Mouse (Mus musculus) kidney, adult 2 months (tissue): Measurements from ENCODE around the gene Ino80b.

Experiments used
- CTCF ChIP-seq: fragments of 200-500 bp; conservative IDR thresholded peaks from 2 replicates; pipeline ENCODE4 v1.5.1; 2011; ENCODE audit warnings: low read depth, mild to moderate bottlenecking, control low read depth, low read length, moderate library complexity, mixed read lengths; ENCODE audit not compliant: insufficient read depth, insufficient read length
- POLR2A ChIP-seq: fragments of 200-500 bp; IDR thresholded peaks from one replicate; pipeline ENCODE4 v1.6.1; 2011; ENCODE audit warnings: low read depth, low read length, control low read depth

GRCm38 (mm10) chr6:83098411-83098810 is 26.8 kb downstream of the Ino80b start:
- TF ChIP-seq CTCF (no peak), POLR2A (no peak)
